Mouse (Mus musculus): ENCODE data around the gene Sf3a3.
A peak's percentile ranks its signal among the peaks of the same experiment; 100 is the strongest.

Gene Sf3a3

DNA sequence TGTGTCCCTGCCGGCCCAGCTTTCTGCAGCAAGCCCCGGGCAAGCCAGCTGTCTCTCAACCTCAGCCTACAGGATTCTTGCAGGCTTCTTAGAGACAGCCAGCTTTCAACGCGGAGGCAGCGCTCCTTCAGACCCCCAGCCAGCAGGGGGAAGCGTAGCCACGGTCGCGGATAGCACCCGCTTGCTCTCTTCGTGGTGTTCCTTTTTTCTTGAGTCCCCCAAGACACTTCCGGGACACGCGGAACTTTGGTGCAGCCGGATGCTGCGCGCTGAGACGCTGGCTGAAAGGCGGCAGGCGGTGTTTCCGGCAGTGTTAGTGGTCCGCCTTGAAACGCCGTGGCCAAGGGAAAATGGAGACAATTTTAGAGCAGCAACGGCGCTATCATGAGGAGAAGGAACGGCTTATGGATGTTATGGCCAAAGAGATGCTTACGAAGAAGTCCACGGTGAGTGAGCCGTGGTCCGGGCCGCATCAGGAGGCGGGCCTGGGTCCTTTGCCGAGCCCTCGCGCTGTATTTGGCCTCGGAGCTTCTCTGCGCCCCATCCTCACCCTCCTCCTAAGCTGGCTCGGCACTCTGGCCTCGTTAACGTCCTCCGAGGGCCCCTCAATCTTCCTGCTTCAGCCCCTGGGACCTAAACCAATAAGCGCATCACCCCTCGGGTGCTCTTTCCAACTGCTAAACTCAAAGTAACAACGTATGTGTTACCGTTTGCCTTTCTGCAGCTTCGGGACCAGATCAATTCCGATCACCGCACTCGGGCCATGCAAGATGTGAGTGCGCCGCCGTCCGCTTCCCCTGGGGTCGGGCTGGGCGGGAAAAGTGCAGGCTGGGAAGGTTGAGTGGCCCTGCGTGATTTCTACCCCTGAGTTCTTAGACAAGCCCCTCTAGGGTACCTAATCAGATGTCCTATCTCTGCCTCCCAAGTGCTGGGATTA, at the start of gene Sf3a3:
TSS of gene Sf3a3 (plus strand) at position 232 of the 937 bp plus-strand sequence.
- DNase-seq (ENCODE audit: low spot score) = peak; percentile 94

GRCm38 (mm10) chr4:124667476-124668033, 47.0 kb upstream of the Sf3a3 start:
- no peak for DNase-seq (ENCODE audit: low spot score)

- DNase-seq (ENCODE audit: low spot score) = no peak
These were observed 46.5 kb upstream of the Sf3a3 start for GRCm38 (mm10) chr4:124668078-124668477.

GRCm38 (mm10) chr4:124670232-124670631, 44.3 kb upstream of the Sf3a3 start:
- no peak for DNase-seq (ENCODE audit: low spot score)

GRCm38 (mm10) chr4:124671583-124671982, 43.0 kb upstream of the Sf3a3 start:
- no peak for DNase-seq (ENCODE audit: low spot score)

- DNase-seq (ENCODE audit: low spot score) = no peak
These were observed 41.9 kb upstream of the Sf3a3 start for GRCm38 (mm10) chr4:124672347-124673320.

- no peak for DNase-seq (ENCODE audit: low spot score)
These were observed 40.1 kb upstream of the Sf3a3 start for GRCm38 (mm10) chr4:124674334-124675032.

DNA sequence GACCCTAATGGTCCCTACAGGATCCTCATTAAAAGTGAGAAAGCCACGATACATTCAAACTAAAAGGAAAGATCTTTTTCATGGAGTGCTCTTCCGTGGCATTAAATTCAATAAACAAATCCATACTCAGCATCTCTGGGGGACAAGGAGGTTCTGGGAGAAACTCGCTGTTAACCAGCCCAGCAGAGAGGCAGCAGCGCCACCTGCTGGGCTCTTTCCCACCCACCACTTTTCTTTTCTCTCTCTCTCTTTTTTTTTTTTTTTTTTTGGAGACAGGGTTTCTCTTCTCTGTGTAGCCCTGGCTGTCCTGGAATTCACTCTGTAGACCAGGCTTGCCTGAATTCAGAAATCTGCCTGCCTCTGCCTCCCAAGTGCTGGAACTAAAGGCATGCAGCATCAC, 39.5 kb upstream of the Sf3a3 start:
- peak; percentile 50 for DNase-seq (ENCODE audit: low spot score)

- no peak for DNase-seq (ENCODE audit: low spot score)
These were observed 38.6 kb upstream of the Sf3a3 start for GRCm38 (mm10) chr4:124675958-124676357.

DNA sequence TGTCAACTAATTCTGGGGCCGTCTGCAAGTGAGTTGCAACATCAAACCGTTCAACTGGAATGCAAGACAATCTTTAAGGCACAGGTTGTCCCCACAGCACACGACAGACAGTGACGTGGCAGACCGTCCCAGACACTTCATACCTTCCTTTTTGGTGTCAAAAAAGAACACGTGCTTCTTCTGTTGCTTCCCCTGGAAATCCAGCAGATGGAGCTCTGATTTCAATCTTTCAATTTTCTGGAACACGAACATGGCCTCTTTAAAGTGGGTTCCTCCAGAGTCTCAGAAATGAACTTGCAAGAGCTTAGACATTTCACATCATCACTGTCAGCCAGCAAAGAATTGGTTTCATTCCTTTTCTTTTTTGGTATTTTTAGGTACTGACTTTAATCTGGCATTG, 32.3 kb upstream of the Sf3a3 start:
- no peak for DNase-seq (ENCODE audit: low spot score)

GRCm38 (mm10) chr4:124683474-124683873, 31.1 kb upstream of the Sf3a3 start:
- no peak for DNase-seq (ENCODE audit: low spot score)

GRCm38 (mm10) chr4:124685004-124685403, 29.6 kb upstream of the Sf3a3 start:
- DNase-seq (ENCODE audit: low spot score) = no peak

- no peak for DNase-seq (ENCODE audit: low spot score)
These were observed 29.1 kb upstream of the Sf3a3 start for GRCm38 (mm10) chr4:124685453-124685852.

DNA sequence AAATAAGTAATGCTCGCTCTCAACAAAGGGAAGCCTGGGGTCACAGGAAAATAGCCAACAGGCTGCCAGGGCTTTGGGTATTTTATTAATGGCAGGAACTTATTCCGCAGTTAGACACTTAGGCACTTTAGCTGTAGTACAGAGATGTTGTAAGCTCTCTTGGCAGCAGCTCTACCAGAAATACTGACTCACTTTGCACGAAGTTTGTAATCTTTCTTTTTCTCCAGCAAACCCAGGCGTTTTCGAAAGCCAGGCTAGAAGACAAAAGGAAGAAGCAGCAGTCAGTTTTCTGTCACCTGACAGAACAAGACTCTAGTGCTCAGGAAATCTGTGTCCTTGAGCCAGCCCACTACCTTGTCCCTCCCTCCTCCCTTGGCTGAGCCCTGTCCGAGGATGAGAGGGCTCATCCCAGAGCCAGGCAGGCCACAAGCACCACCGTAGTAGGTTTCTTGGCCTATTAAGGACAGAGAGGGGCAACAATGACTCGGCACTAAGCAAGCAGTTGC, 28.6 kb upstream of the Sf3a3 start:
- DNase-seq (ENCODE audit: low spot score) = no peak

- DNase-seq (ENCODE audit: low spot score) = no peak
These were observed 23.1 kb upstream of the Sf3a3 start for GRCm38 (mm10) chr4:124691455-124691854.

DNA sequence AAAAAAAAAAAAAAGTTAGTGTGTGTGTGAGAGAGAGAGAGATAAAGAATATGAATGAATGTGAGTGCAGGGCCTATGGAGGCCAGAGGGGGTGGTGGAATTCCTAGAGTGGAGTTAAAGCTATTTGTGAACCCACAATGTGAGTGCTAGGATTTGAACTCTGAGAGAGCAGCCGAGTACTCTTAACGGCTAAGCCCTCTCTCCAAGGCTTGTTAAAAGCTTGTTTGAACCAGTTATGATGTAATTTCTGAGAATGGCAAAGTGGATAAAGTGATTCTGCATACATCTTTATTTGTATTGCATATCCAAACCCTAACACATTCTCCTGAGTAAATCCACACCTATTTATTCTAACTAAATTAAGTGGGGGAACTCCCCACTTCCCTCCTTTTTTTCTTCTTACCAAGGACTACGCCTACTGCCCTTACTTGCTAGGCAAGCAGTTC, 22.1 kb upstream of the Sf3a3 start:
- no peak for DNase-seq (ENCODE audit: low spot score)

DNA sequence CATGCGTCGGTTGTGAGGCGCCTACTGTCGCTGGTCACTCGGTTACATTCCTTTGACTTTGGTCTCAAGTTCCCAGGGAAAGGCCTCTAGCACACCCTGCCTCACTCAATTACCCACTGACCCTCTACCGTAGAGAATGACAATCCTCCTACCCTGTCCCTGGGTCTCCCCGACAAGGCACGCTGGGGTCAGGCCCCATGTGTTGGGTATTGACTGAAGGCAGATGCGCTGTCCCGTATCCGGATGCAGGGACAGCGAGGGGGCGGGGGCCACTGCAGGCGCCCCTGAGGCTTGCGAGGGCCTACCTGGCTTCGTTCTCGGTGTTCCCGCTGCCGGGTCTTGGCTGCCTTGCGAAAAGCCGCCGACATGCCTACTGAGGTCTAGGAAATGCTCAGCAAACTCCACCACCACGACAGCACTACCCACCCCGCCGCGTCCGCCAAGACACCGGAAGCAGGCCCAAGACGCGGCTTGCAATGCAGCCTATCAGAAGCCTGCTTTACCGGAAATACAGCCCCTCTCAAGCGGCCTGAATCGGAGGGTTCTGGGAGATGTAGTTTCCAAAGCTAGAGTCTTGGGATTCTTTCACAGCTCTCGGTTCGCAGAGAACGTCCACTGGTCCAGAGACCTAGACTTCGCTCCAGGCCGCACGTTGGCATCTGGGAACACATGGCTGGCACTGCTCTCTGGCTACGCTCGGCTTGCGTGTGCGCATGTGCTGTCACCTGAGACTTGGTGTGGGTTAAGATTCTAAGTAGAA, 21.3 kb upstream of the Sf3a3 start, which contains the start of gene Utp11:
TSS of gene Utp11 (minus strand) at position 466 of the 760 bp plus-strand sequence.
- peak; percentile 66 for DNase-seq (ENCODE audit: low spot score)

- DNase-seq (ENCODE audit: low spot score) = no peak
These were observed 20.0 kb upstream of the Sf3a3 start for GRCm38 (mm10) chr4:124694572-124694971.

DNA sequence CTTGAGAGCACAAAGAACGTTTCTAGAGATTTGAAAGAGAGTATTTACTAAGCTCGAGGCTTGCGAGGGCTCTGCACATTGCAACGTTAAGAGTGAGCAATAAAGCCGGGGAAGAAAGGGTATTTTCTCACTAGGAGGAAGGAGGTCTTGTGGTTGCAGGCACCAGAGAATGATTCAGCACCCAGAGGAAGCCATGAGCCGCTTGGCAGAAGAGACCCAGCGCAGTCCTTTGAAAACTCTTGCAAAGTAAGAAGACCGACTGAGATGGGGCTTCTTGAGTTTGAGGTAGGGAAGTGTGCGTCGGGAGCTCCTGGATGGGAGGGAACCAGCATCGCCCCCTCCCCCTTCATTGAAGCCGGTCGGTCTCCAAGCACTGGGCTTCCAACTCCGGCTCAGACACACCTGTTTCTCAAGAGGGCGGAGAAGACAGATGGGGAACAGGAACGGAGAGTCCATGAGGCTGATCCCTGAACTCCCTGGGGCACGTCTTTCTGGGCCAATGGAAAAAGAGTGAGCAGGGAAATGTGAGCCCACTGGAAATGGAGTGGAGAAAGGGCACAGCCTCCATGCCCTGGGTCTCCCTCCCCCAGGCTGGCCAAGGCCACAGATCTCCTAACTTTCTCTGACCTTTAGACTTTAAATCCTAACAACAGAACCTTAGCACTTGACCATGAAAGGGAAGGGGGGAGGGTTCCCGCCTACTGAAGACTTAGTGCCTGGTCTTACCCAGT, 18.6 kb upstream of the Sf3a3 start:
- DNase-seq (ENCODE audit: low spot score) = no peak

GRCm38 (mm10) chr4:124699791-124700190, 14.8 kb upstream of the Sf3a3 start:
- no peak for DNase-seq (ENCODE audit: low spot score)

Measured in ovary, postnatal 14 days (tissue).